Mouse (Mus musculus): Measurements from ENCODE around the gene Faf2.
"Not testable (repeated sequence)": the region's sequence is repeated elsewhere in the genome, so short reads cannot be mapped to it uniquely, and the experiment has no call there.

The Faf2 gene

GRCm38 (mm10) chr13:54607204-54607603 is 14.4 kb upstream of the Faf2 start:
- DNase-seq (ENCODE audit: low spot score) = no peak

- DNase-seq (ENCODE audit: low spot score) = no peak
Measured at GRCm38 (mm10) chr13:54608002-54608401, 13.6 kb upstream of the Faf2 start.

GRCm38 (mm10) chr13:54608666-54609065 is 12.9 kb upstream of the Faf2 start:
- DNase-seq (ENCODE audit: low spot score) = no peak

GRCm38 (mm10) chr13:54609301-54609700 is 12.3 kb upstream of the Faf2 start:
- DNase-seq (ENCODE audit: low spot score) = no peak

DNA sequence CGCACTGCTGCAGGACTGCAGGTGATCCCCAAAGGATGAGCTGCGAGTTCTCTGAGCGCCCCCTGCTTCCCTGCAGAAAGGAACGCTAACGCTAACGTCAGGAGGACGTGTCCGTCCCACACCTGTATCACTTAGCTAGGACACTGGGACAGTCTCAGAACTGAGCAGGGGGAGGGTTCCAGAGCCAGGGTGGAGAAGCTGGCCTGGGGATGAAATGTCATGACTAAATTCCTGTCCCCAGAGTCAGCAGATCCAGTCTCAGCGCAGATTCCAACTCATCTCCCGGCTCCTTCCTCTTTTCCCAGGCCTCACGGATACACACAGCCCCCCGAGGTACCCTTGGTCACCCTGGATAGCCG is 11.0 kb upstream of the Faf2 start:
- DNase-seq (ENCODE audit: low spot score) = no peak

DNA sequence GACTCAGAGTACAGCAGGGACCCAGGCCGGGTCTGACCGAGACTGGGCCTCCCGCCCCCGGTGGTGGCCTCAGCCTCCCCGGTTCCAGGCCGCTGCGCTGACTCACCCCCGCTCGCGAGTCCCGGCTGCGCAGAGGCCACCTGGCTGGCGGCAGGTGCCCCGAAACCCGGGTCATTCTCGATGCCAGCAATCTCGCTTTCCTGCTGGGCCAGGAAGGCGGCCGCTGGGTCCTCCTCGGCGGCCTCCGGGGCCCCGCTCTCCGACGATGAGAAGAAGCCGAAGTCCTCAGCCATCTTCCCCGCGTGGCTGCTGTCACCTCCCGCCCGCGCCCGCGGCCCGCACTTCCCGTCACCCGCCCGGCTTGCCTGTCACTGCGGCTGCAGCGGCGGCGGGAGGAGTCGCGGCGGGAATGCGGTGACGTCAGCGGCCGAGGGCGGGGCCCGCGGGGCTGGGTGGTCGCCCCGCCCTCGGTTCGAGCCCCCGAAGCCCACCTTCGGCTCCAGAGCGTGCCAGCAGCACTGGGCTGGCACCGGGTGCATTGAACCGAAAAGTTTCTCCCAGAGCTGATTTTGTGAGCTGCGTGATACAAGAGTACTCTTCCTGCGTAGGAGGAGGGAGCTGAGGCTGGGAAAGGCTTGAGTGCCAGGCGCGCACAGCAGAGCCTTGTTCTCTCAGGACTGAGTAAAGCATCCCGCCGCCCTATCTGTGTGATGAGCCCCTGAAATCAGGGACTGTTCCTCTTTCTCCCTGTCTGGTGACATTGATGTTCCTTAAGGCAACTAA is 10.4 kb upstream of the Faf2 start, which contains the start of gene Cltb:
TSS of gene Cltb (minus strand) at position 373 of the 783 bp plus-strand sequence.
- peak; percentile 82 for DNase-seq (ENCODE audit: low spot score)

DNA sequence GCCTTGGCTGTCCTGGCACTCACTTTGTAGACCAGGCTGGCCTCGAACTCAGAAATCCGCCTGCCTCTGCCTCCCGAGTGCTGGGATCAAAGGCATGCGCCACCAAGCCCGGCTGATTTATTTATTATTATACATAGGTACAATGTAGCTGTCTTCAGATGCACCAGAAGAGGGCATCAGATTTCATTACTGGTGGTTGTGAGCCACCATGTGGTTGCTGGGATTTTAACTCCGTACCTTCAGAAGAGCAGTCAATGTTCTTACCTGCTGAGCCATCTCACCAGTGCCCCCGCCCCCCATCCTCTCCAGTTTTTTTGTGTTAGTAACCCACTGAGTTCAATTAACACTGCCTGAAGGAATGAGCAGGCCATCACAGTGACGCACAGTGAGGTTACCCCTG is 8.4 kb upstream of the Faf2 start:
- not testable (repeated sequence) for DNase-seq (ENCODE audit: low spot score)

- no peak for DNase-seq (ENCODE audit: low spot score)
Measured at GRCm38 (mm10) chr13:54616307-54616706, 5.3 kb upstream of the Faf2 start.

- DNase-seq (ENCODE audit: low spot score) = no peak
Measured at GRCm38 (mm10) chr13:54616998-54617397, 4.6 kb upstream of the Faf2 start.

GRCm38 (mm10) chr13:54621960-54622521 is 457 bp downstream of the Faf2 start:
- peak; percentile 41 for DNase-seq (ENCODE audit: low spot score)

DNA sequence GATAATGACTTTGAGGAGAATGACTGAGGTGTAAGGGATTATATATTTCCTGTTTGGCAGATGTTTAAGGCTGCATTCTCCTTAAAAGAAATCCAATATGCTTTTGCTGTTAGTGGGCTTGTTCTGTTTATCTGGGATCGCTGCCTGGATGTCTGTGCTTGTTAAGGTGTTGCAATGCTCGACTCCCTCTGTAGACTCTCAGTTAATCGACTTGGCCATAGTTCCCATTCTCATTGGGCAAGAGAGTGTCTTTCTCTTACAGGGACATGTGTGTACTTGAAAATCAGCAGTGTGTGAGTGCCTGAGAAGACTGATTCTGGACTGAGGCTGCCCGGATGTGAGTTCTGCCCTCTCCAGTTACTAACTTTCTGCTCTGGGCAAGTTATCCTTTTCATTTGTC is 7.5 kb downstream of the Faf2 start:
- no peak for DNase-seq (ENCODE audit: low spot score)

DNA sequence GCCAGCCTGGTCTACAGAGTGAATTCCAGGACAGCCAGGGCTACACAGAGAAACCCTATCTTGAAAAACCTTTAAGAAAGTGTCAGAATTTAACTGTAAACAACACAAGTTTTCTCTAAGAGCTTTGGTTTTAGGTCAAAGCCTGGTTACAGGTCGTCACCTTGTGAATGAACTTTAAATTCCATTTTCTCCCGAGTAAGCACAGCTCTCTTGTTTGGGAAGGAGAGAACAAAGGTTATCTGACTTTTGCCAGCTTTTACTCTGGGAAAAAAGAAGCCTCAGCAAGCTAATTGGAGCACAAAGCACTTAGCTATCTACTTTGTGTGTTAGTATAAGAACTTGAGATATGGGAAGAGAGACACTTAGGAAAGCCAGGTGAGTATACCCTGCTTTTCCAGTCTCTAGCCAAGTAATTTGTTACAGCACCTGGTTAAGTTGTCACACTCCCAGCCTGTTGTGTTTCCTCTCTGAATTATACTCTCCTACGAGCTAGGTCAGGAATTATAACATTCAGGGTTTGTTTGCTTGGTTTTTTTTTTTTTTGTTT is 11.2 kb downstream of the Faf2 start:
- no peak for DNase-seq (ENCODE audit: low spot score)

DNA sequence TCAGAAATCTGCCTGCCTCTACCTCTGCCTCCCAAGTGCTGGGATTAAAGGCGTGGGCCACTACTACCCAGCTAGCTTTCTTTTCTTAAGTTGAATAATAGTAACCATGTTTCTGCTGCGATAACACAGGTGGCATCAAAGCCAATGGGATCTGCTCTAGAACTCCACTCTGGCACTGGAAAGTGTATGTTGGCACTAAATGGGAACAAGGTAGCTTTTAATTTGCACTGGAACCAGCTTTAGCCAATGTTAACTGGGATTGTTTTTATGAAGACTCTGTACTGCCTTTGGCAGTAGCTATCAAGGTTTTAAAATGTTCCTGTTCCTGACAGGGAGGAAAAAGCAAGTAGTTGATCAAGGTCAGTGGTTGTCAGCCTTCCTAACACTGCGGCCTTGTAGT is 13.4 kb downstream of the Faf2 start:
- DNase-seq (ENCODE audit: low spot score) = no peak

DNA sequence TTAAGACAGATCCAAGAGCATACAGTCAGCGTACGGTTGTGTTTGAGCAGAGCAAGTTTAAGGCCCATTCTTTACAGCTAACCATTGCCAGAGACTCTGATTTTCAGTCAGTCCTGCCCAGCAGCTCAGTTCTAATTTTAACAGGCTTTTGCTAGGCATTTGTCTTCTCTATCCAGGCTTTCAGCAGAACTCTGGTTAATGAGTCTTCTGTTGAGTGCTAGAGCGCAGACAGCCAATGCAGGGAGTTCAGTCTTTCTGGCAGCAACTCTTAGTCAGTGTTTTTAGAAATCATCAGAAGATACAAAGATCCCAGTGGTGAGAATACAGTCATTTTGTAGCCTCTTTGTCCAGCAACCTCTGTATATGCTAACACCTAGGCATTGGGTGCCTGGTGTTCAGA is 28.9 kb downstream of the Faf2 start:
- no peak for DNase-seq (ENCODE audit: low spot score)

DNA sequence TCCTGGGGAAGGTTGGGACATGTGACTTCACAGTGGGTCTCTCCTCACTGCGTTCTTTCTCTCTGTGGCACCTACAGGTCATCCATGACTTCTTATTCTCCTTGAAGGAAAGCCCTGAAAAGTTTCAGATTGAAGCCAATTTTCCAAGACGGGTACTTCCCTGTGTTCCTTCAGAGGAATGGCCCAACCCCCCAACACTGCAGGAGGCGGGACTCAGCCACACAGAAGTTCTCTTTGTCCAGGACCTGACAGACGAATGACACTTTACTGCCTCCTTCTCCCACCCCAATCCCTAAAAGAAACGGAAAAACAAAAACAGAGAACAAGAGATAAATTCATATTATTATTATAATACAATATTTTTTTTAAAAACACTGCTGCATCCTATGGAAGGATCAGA is 39.3 kb downstream of the Faf2 start:
- DNase-seq (ENCODE audit: low spot score) = no peak

DNA sequence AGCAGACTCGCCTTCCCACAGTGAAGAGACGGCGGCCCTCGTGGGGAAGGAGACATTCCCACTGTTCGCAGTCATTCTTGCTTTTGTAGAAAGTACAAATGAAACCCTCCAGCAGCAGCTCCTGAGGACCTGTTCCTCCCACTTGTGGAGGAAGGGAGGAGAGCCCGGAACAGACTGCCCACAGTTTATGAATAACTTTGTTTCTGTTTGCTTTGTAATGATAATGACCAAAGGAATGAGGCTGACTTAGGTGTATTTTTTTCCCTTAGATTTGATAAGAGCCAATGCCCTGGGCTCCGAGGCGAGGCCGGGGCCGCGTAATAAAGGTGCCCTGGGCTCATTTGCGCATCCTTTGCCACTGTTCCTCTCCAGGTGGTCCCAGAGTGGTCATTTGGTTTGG is 39.8 kb downstream of the Faf2 start:
- DNase-seq (ENCODE audit: low spot score) = no peak

DNA sequence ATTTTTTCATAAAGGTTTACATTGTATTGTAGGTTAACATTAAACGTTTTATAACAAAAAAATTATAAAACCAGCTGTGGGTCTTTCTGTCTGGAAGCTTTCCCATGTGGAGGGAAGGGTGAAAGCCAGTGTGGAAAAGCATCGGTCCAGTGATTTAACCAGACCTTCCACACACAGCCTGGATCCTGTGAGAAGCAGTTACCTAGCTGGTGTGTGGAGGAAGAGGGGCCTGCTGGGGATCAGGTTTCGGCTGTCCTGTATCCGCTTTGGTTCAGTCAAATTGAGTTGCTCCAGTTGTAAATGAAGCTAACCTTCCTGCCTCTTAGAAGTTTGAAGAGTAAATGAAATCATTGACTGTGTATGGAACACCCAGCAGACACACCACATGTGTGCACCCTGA is 42.4 kb downstream of the Faf2 start:
- no peak for DNase-seq (ENCODE audit: low spot score)

GRCm38 (mm10) chr13:54664509-54664908 is 42.9 kb downstream of the Faf2 start:
- DNase-seq (ENCODE audit: low spot score) = no peak

DNA sequence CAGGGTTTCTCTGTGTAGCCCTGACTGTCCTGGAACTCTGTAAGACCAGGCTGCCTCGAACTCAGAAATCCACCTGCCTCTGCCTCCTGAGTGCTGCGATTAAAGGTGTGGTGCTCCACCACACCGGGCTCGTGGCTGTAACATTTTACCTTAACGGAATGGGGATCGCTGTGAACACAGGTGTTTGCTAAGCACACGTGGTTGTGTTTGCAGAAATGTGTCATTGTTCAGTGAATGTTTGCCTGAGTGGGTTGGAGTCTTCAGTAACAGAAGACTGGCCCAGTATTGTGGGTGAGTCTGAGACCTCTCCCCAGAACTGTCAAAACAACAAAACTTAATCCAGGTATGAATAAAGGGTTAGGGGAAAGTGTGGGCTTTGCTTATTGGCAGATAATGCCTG is 43.5 kb downstream of the Faf2 start:
- no peak for DNase-seq (ENCODE audit: low spot score)

DNA sequence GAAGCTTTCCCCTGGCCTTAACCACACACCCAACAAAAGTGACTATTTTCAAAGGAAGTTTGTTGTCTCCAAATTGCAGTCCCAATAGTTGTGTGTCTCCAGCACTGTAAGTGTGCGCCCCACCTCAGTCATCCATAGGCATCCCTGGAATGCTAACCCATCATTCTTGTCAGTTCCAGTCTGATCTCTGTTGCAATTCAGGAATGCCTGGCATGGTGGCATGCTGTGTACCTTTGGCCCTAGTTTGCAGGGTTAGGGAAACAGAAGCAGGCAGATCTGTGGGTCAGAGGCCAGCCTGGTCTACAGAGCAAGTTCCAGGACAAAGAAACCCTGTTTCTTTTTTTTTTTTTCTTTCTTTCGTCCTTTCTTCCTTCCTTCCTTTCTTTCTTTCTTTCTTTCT is 48.9 kb downstream of the Faf2 start:
- peak; percentile 35 for DNase-seq (ENCODE audit: low spot score)

GRCm38 (mm10) chr13:54675895-54676590 is 54.5 kb downstream of the Faf2 start:
- peak; percentile 70 for DNase-seq (ENCODE audit: low spot score)

- no peak for DNase-seq (ENCODE audit: low spot score)
Measured at GRCm38 (mm10) chr13:54678263-54678662, 56.7 kb downstream of the Faf2 start.

All from embryo, embryonic 10 days (tissue).